Mouse (Mus musculus) urinary bladder, adult 18-20 months (tissue): ENCODE results near the gene Nlrp14.
"Not testable (repeated sequence)": the region's sequence is repeated elsewhere in the genome, so short reads cannot be mapped to it uniquely, and the experiment has no call there.

Source experiments
- DNase-seq, 2 experiments: peaks; one replicate each; pipeline ENCODE4 v3.0.0; 2022; ENCODE audit warnings: low spot score in 2 of 2, mixed read lengths in 2 of 2

The Nlrp14 gene

DNA sequence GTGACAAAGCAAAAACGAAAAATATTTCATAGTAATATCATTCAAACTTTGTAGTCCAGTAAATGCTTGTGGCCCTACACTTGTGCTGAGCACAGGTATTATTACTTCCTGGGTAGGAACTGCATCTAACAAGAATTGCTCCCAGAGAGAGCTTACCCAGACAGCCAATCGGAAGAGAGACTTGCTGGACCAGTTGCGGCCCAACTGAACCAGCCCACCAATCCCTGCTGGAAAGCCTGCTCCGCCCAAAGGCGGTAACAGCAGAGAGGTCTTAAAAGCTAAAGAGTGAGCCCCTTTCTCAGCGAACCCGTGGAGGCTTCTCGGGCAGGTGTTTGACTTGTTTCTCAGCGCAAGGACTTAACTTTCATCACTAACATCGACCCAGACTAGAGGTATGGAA is at the start of gene Nlrp14:
TSS of gene Nlrp14 (plus strand) at position 301 of the 400 bp plus-strand sequence.
- no peak for DNase-seq

DNA sequence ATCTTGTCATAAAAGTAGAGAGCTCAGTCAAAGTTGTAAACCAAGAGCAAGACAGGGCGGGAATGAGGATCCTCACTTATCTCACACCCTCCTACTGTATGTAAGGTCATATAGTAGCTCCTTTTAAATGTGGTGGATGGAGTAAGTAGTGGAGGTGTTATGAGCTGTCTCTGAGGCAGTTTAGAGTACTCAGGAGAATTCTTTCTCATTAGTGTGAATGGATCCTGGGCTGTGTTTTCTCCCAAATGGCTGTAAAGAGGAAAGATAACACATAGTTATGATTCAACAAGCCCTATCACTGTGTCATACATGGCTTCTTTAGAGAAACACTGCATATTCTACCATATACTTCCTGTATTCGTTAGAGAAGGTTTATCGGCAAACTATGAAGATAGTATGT is 35.8 kb upstream of the Nlrp14 start, which contains the start of gene Olfr715:
TSS of gene Olfr715 (minus strand) at position 101 of the 400 bp plus-strand sequence.
- not testable (repeated sequence) for DNase-seq

DNA sequence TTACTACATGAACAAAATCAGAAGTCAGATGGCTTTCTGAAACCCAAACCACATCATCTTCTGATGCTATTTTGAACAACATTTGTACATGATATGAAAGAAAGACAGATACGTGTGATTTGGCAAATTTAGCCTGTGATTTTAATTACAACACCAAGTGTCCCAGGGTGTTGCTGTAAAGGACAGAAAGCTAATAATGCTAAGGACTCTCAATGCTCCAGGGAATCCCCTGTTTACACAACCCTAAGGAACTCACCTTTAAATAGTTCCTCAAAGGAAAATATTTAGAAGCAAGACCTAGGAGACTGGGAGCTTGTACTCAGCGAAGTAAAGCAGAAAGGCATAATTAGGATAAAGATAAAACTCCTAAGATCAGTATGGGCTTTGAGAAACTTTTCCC is 28.8 kb upstream of the Nlrp14 start, which contains the start of gene Olfr716:
TSS of gene Olfr716 (plus strand) at position 301 of the 400 bp plus-strand sequence.
- DNase-seq, result not testable (repeated sequence)

DNA sequence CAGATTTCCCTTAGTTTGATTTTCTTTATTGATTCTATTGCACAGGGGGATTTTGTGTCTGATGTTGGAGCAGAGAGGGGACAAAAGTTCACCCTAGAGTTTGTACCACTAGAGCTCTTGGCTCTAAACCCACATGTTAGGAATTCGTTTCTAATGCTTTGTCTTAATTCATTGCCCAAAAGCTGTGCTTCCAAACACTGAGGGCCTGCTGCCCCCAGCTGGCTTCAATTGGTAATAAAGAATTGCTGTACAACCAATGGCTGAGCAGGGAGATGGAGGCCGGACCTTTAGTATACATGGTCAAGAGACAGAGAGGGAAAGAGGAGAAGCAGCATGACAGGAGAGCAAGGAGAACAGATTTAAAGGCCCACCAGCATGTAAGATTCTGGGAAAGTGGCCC is 13.6 kb downstream of the Nlrp14 start:
- no peak for DNase-seq

DNA sequence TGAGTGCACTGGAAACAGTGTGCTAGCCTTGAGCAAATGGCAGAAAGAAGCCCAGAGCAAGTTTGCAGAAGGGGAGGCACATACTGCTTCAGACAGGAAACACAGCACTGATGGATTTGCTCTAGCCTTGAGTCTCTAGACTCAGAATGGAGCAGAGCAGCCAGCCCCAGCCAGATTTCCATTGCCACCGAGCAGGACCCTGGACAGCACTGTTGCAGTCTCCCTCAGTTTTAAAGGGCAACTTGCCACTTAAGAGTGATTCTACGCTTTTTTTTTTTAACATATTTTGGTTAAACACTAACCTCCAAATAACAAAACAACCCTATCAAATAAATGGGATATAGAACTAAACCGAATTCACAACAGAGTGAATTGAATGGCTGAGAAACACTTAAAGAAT is 35.0 kb downstream of the Nlrp14 start:
- no peak for DNase-seq

DNA sequence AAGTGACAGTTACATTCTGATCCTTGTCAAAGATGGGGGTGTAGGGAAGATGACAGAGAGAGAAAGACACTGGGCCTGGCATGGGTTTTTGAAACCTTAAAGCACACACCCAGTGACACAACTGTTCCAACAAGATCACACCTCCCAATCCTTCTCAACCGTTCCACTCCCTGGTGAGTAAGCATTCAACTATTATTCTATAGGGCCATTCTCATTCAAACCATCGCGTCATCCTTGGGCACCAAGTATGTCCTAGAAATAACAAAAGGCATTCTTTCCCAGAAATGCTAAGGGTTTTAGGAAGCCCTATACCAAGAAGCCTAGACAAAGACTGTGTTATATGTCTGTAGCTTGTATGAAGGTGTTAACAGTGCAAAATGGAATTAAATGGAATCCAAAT is 41.1 kb downstream of the Nlrp14 start:
- DNase-seq, result no peak

DNA sequence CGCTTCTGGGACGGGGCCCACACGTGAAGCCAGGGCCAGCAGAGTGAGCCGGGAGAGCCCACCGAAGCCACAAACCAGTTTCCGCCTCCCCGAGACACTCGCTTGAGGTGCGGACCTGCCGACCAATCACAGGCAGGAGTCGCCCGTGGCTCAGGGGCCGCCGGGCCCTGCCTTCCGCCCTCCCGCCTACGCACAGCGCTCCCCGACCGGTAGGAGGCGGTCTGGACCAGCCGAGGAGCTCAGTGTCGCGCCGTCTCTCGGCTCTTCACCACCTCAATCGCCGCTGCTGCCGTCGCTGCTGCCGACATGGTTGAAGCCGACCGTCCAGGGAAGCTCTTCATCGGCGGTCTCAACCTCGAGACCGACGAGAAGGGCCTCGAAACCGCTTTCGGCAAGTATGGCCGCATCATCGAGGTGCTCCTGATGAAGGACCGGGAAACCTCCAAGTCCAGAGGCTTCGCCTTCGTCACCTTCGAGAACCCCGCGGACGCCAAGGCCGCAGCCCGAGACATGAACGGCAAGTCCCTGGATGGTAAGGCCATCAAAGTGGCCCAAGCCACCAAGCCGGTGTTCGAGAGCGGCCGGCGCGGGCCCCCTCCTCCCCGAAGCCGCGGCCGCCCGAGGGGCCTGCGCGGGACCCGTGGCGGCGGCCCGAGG is 42.5 kb downstream of the Nlrp14 start, which contains the start of gene Rbmxl2:
TSS of gene Rbmxl2 (plus strand) at position 242 of the 657 bp plus-strand sequence.
- DNase-seq, result no peak

DNA sequence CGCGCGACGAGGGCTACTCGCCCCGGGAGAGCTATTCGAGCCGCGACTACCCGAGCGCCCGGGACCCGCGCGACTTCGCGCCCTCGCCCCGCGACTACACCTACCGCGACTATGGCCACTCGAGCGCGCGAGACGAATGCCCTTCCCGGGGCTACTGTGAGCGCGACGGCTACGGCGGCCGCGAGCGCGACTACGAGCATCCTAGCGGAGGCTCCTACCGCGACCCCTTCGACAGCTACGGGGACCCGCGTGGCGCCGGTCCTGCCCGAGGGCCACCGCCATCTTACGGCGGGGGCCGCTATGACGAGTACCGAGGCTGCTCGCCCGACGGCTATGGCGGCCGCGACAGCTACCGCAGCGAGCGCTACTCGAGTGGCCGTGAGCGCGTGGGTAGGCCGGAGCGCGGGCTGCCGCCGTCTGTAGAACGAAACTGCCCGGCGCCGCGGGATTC is 43.4 kb downstream of the Nlrp14 start:
- DNase-seq, result no peak

DNA sequence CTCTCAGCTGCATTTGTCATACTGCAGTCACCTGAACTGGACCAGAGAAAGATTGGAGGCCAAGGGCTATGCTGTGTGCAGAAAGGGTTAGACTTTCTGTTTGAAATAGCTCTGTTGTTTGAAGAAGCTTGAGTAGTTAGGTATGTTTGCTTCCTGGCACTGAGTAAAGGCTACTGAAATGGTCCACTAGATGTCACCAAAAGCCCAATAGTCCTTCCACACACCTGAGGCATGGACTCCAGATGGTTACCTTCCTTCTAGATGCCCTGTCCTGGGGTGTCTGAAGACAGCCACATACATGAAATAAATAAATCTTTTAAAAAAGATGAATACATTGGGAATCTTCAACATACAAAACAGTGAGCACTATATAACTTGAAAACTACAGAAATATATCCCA is 48.9 kb downstream of the Nlrp14 start:
- DNase-seq, result no peak

DNA sequence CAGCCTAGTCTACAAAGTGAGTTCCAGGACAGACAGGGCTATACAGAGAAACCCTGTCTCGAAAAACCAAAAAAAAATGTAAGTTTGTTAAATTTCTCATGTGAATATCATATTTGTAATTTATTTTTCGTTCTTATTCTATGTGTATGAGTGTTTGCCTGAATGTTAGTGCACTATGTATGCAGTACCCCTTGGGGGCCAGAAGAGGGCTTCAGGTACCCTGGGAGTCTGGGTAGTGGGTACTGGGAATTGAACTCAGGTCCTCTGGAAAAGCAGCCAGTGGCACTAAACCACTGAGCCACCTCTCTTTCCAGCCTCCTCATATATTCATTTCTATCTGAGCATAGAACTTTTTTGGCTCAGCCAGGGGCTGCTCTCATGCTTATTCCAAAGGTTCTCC is 50.1 kb downstream of the Nlrp14 start:
- DNase-seq, result no peak

DNA sequence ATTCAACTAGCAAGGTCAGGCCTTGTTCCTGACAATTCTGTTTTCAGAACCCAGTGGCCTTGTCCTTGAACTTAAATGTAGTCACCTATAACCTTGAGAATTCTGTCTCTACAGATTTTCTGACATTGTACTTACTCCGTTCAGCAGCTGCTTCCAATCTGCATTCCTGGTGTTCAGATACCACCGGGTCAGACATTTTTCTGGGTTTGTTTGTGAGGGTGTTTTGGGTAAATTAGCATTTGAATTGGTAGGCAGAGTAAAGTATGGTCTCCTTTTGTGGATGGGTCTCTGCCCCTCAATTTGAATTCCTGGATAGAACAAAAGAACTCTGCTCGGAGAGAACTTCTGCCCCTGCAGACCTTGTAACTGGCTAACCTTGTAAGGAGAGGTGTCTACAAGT is 70.1 kb downstream of the Nlrp14 start:
- no peak for DNase-seq

DNA sequence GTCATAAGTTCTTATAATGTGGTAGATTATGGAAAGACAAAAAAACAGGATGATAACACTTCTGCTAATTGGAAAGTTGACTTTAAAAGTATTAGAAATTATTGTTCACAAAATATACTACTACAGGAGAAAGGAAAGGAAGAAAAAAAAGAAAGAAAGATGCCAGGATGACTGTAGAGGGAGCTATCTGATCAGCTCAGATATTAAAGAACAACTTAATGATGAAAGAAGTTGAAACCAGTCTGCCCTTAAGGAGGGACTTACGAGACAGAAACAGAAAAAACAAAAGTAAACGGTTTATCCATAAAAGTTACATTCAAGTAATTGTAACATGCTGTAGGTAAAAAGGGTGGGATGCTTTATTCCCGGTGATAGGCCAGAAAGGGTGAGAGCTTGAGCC is 70.7 kb downstream of the Nlrp14 start:
- DNase-seq, result no peak

DNA sequence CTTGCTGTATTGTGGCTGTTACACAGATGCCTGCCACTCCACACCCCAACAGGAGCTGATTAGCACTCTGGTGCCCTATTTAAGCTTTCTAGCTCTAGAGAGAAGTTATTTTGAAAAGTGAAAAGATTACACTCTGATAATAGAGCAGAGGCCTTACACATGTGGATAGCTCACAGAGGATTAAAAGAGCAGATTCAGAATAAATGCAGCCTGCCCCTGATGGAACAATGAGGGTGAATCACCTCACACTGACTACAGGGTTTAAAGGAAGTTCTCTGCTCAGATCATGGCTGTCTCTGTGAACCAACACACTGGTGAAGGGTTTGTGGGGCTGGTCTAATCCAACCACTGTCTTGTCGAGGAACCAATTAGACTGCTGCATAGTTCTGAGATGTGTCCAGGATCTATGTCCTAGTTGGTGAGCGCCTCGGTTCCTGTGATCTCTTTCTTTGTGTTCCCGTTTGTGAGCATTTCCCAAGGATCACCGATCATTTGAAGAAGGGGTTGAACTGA is 74.6 kb downstream of the Nlrp14 start:
- DNase-seq, result no peak
